Mouse (Mus musculus): ENCODE measurements around the gene Gja6. TPM values are rescaled to one million over a fixed set of nuclear protein-coding genes. Genes with fewer than 3 reads are reported as not detected.

Gja6 gene
- under 1 TPM in 1 of 2 experiments, not detected in 1; 0.20 TPM for total RNA-seq (2023)

GRCm38 (mm10) chrX:160906952-160907351, at the start of gene Gja6:
TSS of gene Gja6 (minus strand) at chrX:160907052.

Other genes with a start within 250 kb of the Gja6 start
- gene Ppef1, start 171.3 kb downstream of the Gja6 start, total RNA-seq (2023) = not detected
- gene Rs1, start 139.0 kb downstream of the Gja6 start, total RNA-seq (2023) = not detected
- under 1 TPM; 0.53 to 0.82 TPM for gene Cdkl5, start 87.7 kb upstream of the Gja6 start, total RNA-seq (2023)
- gene Scml2, start 210.1 kb upstream of the Gja6 start, total RNA-seq (2023) = 1 to 10 TPM; 1.2 to 1.9 TPM